Mouse (Mus musculus) heart, embryonic 14.5 days (tissue): ENCODE results near the gene Cdkn2aipnl. TPM values are rescaled to one million over a fixed set of nuclear protein-coding genes. Genes with fewer than 3 reads are reported as not detected.

Source experiments
- ATAC-seq: fragments of 200-750 bp; cut with Nextera tagmentation; 2 replicates; pipeline ENCODE4 v1.8.0; 2017; ENCODE audit warnings: low read depth, moderate TSS enrichment; ENCODE audit not compliant: insufficient number of reproducible peaks, insufficient read depth, low FRiP score
- H3K27ac ChIP-seq, 2 experiments: fragments of 200-500 bp in 1 of 2; fragments of 300-500 bp in 1 of 2; sonication (generic) in 1 of 2; replicated peaks in 1 of 2; 2 replicates each; pipeline ENCODE4 v1.5.1; 2012 to 2014; ENCODE audit warnings: low read depth in 2 of 2, low read length in 2 of 2, control low read depth in 1 of 2, mild to moderate bottlenecking in 1 of 2, mixed read lengths in 1 of 2; ENCODE audit not compliant: control insufficient read depth in 1 of 2, insufficient read depth in 1 of 2
- H3K27me3 ChIP-seq: fragments of 300-500 bp; sonication (generic); 2 replicates; pipeline ENCODE4 v1.6.1; 2014; ENCODE audit warnings: mild to moderate bottlenecking, low read length, control low read depth; ENCODE audit not compliant: control insufficient read depth, insufficient read depth
- H3K36me3 ChIP-seq: fragments of 300-500 bp; sonication (generic); 2 replicates; pipeline ENCODE4 v1.6.1; 2014; ENCODE audit warnings: mild to moderate bottlenecking, control low read depth, low read length, mixed read lengths; ENCODE audit not compliant: control insufficient read depth, insufficient read depth
- H3K4me1 ChIP-seq, 2 experiments: fragments of 200-500 bp in 1 of 2; fragments of 300-500 bp in 1 of 2; sonication (generic) in 1 of 2; 2 replicates each; pipeline ENCODE4 v1.6.1; 2012 to 2014; ENCODE audit warnings: low read length in 2 of 2, control low read depth in 1 of 2, mixed read lengths in 1 of 2; ENCODE audit not compliant: control insufficient read depth in 2 of 2, insufficient read depth in 2 of 2
- H3K4me2 ChIP-seq: fragments of 300-500 bp; sonication (generic); 2 replicates; pipeline ENCODE4 v1.6.1; 2014; ENCODE audit warnings: mild to moderate bottlenecking, low read length
- H3K4me3 ChIP-seq, 2 experiments: fragments of 200-500 bp in 1 of 2; fragments of 300-500 bp in 1 of 2; sonication (generic) in 1 of 2; 2 replicates each; pipeline ENCODE4 v1.5.1; 2012 to 2014; ENCODE audit warnings: low read length in 2 of 2, mild to moderate bottlenecking in 2 of 2, control low read depth in 1 of 2, low read depth in 1 of 2, moderate library complexity in 1 of 2; ENCODE audit not compliant: control insufficient read depth in 1 of 2, insufficient read depth in 1 of 2
- H3K9ac ChIP-seq: fragments of 300-500 bp; sonication (generic); 2 replicates; pipeline ENCODE4 v1.6.1; 2014; ENCODE audit warnings: mild to moderate bottlenecking, low read length
- H3K9me3 ChIP-seq: fragments of 300-500 bp; sonication (generic); 2 replicates; pipeline ENCODE4 v1.6.1; 2016; ENCODE audit warnings: low read length, control low read depth; ENCODE audit not compliant: control insufficient read depth
- WGBS: fragments of 180-500 bp; shearing (Covaris S2); extraction: QIAGEN DNeasy Blood & Tissue Kit; methylation state at CpG from one replicate; pipeline ENCODE4 v1.1.7; 2014; 5-methylcytosine and 5-hydroxymethylcytosine counted together
- polyA plus RNA-seq: library from polyadenylated mRNA; unstranded; fragments of >200 nt; fragmentation: Nextera tagmentation; extraction: Ambion mirVana; gene quantifications from 2 replicates; pipeline ENCODE4 v1.2.1, GENCODE M21; 2014

The Cdkn2aipnl gene
- polyA plus RNA-seq, 1 experiment from 2014 or later: 69.3 TPM

- ATAC-seq: peak; percentile 23
- Histone ChIP-seq H3K4me2 (peak overlapping the region; percentile 82), H3K9me3 (no peaks in the 10 kb centered on the region), H3K9ac (peak overlapping the region; percentile 99), H3K27me3 (no peaks in the 10 kb centered on the region), H3K4me1 (peaks cover 0 to 42% of the 10 kb centered on the region in 2 experiments; a peak in 3 of 4 replicates), H3K4me3 (peak overlapping the region; percentile 73 to 79), H3K27ac (peak overlapping the region; percentile 91 to 98), H3K36me3 (peaks cover 34% of the 10 kb centered on the region)
- under 1% methylated on average over 29 of the region's 29 CpGs for WGBS
Measured at GRCm38 (mm10) chr11:51999611-52000289, 32.3 kb downstream of the Cdkn2aipnl start.

- Histone ChIP-seq H3K4me2 (peak within 1 kb of the TSS; percentile 82), H3K4me3 (peak within 1 kb of the TSS; percentile 73 to 79), H3K27ac (peak within 1 kb of the TSS; percentile 93 to 98), H3K4me1 (peaks cover 0 to 46% of the 10 kb centered on the region in 2 experiments; a peak in 3 of 4 replicates), H3K9ac (peak within 1 kb of the TSS; percentile 99), H3K9me3 (no peaks in the 10 kb centered on the region), H3K36me3 (peaks cover 28% of the 10 kb centered on the region), H3K27me3 (no peaks in the 10 kb centered on the region)
- peak; percentile 74 for ATAC-seq
- WGBS: under 1% methylated on average over 61 of the region's 63 CpGs
Measured at GRCm38 (mm10) chr11:52000290-52000962, 33.0 kb downstream of the Cdkn2aipnl start, which contains the start of gene Ube2b. Gene Ube2b, minus strand, starts transcription at chr11:52000762.

GRCm38 (mm10) chr11:52001341-52001740, 33.9 kb downstream of the Cdkn2aipnl start:
- ATAC-seq: no peak
- peak overlapping the region; percentile 68 for H3K4me2 ChIP-seq
- H3K27ac ChIP-seq: peak overlapping the region; percentile 57 to 98; a peak in 3 of 4 replicates
- no peaks in the 10 kb centered on the region for H3K27me3 ChIP-seq
- peak overlapping the region in 1 of 2 experiments; percentile 73; a peak in 2 of 4 replicates for H3K4me3 ChIP-seq
- peaks cover 0 to 51% of the 10 kb centered on the region in 2 experiments; a peak in 3 of 4 replicates for H3K4me1 ChIP-seq
- no peaks in the 10 kb centered on the region for H3K9me3 ChIP-seq
- 65% methylated on average over 10 of the region's 10 CpGs for WGBS
- peak overlapping the region; percentile 99; the same call in 1 of the 2 replicates for H3K9ac ChIP-seq
- peaks cover 18% of the 10 kb centered on the region for H3K36me3 ChIP-seq

- H3K36me3 ChIP-seq: peaks cover 13% of the 10 kb centered on the region
- ATAC-seq: no peak
- H3K4me3 ChIP-seq: no peak overlapping the region
- WGBS: 92% methylated on average over 8 of the region's 8 CpGs
- no peak overlapping the region for H3K9ac ChIP-seq
- H3K27ac ChIP-seq: no peak overlapping the region
- no peaks in the 10 kb centered on the region for H3K9me3 ChIP-seq
- no peaks in the 10 kb centered on the region for H3K27me3 ChIP-seq
- peaks cover 0 to 48% of the 10 kb centered on the region in 2 experiments; a peak in 3 of 4 replicates for H3K4me1 ChIP-seq
- no peak overlapping the region for H3K4me2 ChIP-seq
Measured at GRCm38 (mm10) chr11:52001861-52002260, 34.4 kb downstream of the Cdkn2aipnl start.

GRCm38 (mm10) chr11:52002842-52003504, 35.5 kb downstream of the Cdkn2aipnl start:
- Histone ChIP-seq H3K4me1 (peaks cover 0 to 39% of the 10 kb centered on the region in 2 experiments; a peak in 3 of 4 replicates), H3K36me3 (peaks cover 2% of the 10 kb centered on the region; the same call in 1 of the 2 replicates), H3K9me3 (no peaks in the 10 kb centered on the region), H3K4me2 (peak overlapping the region; percentile 87), H3K27ac (peak overlapping the region; percentile 96 to 98), H3K4me3 (peak overlapping the region in 1 of 2 experiments; percentile 75; a peak in 3 of 4 replicates), H3K9ac (peak overlapping the region; percentile 86), H3K27me3 (no peaks in the 10 kb centered on the region)
- WGBS: 76% methylated on average over 13 of the region's 13 CpGs
- no peak for ATAC-seq

- Histone ChIP-seq H3K4me2 (peak overlapping the region; percentile 87), H3K27me3 (no peaks in the 10 kb centered on the region), H3K27ac (peak overlapping the region; percentile 96 to 98), H3K4me1 (peaks cover 0 to 34% of the 10 kb centered on the region in 2 experiments; a peak in 3 of 4 replicates), H3K36me3 (no peaks in the 10 kb centered on the region), H3K4me3 (peak overlapping the region; percentile 75; a peak in 3 of 4 replicates), H3K9ac (peak overlapping the region; percentile 86), H3K9me3 (no peaks in the 10 kb centered on the region)
- 12% methylated on average over 4 of the region's 4 CpGs for WGBS
- no peak for ATAC-seq
Measured at GRCm38 (mm10) chr11:52003505-52003771, 36.0 kb downstream of the Cdkn2aipnl start.

- no peaks in the 10 kb centered on the region for H3K36me3 ChIP-seq
- peak; percentile 89 for ATAC-seq
- under 1% methylated on average over 51 of the region's 51 CpGs for WGBS
Measured at GRCm38 (mm10) chr11:52003772-52004528, 36.5 kb downstream of the Cdkn2aipnl start, which contains the start of gene Cdkl3. Gene Cdkl3, plus strand, starts transcription at chr11:52004221.

More at GRCm38 (mm10) chr11:52003772-52004528, 36.5 kb downstream of the Cdkn2aipnl start, which contains the start of gene Cdkl3:
- peak within 1 kb of the TSS; percentile 96 to 98 for H3K27ac ChIP-seq
- no peaks in the 10 kb centered on the region for H3K27me3 ChIP-seq
- H3K9me3 ChIP-seq: no peaks in the 10 kb centered on the region
- peak within 1 kb of the TSS; percentile 87 for H3K9ac ChIP-seq
- H3K4me3 ChIP-seq: peak within 1 kb of the TSS; percentile 75 to 82
- H3K4me1 ChIP-seq: peaks cover 0 to 29% of the 10 kb centered on the region in 2 experiments; a peak in 3 of 4 replicates
- peak within 1 kb of the TSS; percentile 87 for H3K4me2 ChIP-seq
